Comparison of ENCODE assay signal across 12 mouse cellular contexts in the genomic region with DNA sequence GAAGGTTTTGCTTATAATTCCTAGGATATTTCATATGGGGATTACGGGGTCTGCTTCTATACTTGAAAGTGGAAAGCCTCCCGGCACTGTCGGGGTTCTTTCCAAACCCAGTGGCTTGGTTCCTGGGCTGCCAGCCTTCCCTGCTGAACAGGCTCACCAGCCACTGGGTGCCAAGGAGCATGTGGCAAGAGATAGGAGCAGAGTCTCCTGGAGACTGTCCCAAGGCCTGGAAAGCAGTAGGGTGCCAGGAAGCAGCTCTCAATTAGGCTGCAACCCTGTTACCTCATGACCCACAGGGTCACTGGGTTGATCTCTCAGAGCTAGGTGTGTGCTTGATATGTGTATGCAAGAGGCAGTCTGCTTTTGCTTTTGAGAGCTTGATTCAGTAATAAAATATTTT. TPM values are rescaled to one million over a fixed set of nuclear protein-coding genes. Genes with fewer than 3 reads are reported as not detected.
DNase-seq lines count a peak whose midpoint lies in the region; ATAC-seq lines count a peak whose summit lies in the region.
"Had no signal": no experiment of that assay in that cellular context is flagged by ENCODE, and none has a peak within 500 bp of the region (broad histone marks: within the 10 kb centered on the region; RNA-seq: fewer than 3 reads in every experiment).

No protein-coding gene starts in this region.

- DNase-seq in embryonic facial prominence, embryonic 10.5 days (ENCODE audit: low spot score), result no peak
- DNase-seq in kidney, adult 9 months, result peak; percentile 31
- no peak for DNase-seq in kidney, postnatal 10 days
- peak; percentile 84 for DNase-seq in adrenal gland, adult 8-10 months
- peak; percentile 39 for DNase-seq in gastrocnemius, postnatal 10 days
- DNase-seq in frontal cortex, adult 2 months (ENCODE audit: extremely low spot score in 1 of 2, low spot score in 1 of 2), result no peak
- DNase-seq: kidney, adult 18-20 months; lung, embryonic 14.5 days had no signal

- H3K9ac ChIP-seq in embryonic facial prominence, embryonic 13.5 days, result no peak overlapping the region
- H3K9ac ChIP-seq: lung, embryonic 14.5 days had no signal

- H3K4me3 ChIP-seq in embryonic facial prominence, embryonic 13.5 days, result no peak overlapping the region
- H3K4me3 ChIP-seq in embryonic facial prominence, embryonic 10.5 days, result no peak overlapping the region
- H3K4me3 ChIP-seq: hindbrain, embryonic 10.5 days had no signal

- ATAC-seq in embryonic facial prominence, embryonic 13.5 days (ENCODE audit: insufficient number of reproducible peaks, insufficient read depth, low FRiP score, low TSS enrichment, low read depth), result no peak
- no peak for ATAC-seq in erythroblast, adult 5-6 weeks (replicated peaks; ENCODE audit: low FRiP score, poor library complexity, severe bottlenecking)
- ATAC-seq: Patski had no signal

- WGBS in embryonic facial prominence, embryonic 13.5 days, result 78% methylated on average over 3 of the region's 3 CpGs
- WGBS in embryonic facial prominence, embryonic 10.5 days, result 85% methylated on average over 3 of the region's 3 CpGs

- H3K27me3 ChIP-seq in embryonic facial prominence, embryonic 13.5 days, result no peaks in the 10 kb centered on the region
- peaks cover 13% of the 10 kb centered on the region for H3K27me3 ChIP-seq in embryonic facial prominence, embryonic 10.5 days (replicated peaks; ENCODE audit: low read depth, poor library complexity, severe bottlenecking)
- H3K27me3 ChIP-seq: Patski had no signal

- no peaks in the 10 kb centered on the region for H3K9me3 ChIP-seq in embryonic facial prominence, embryonic 13.5 days
- no peaks in the 10 kb centered on the region for H3K9me3 ChIP-seq in embryonic facial prominence, embryonic 10.5 days
- H3K9me3 ChIP-seq: hindbrain, embryonic 10.5 days had no signal

- H3K36me3 ChIP-seq in embryonic facial prominence, embryonic 13.5 days, result no peaks in the 10 kb centered on the region
- no peaks in the 10 kb centered on the region for H3K36me3 ChIP-seq in embryonic facial prominence, embryonic 10.5 days (replicated peaks)
- H3K36me3 ChIP-seq: hindbrain, embryonic 10.5 days had no signal

- H3K27ac ChIP-seq in embryonic facial prominence, embryonic 13.5 days, result 0 out of 2 replicates have a peak overlapping the region, but pooled peaks have one; percentile 8
- H3K27ac ChIP-seq in embryonic facial prominence, embryonic 10.5 days (replicated peaks), result no peak overlapping the region
- H3K27ac ChIP-seq: hindbrain, embryonic 10.5 days had no signal

- H3K4me1 ChIP-seq in embryonic facial prominence, embryonic 13.5 days, result peaks cover 32% of the 10 kb centered on the region
- H3K4me1 ChIP-seq in embryonic facial prominence, embryonic 10.5 days, result peaks cover 25% of the 10 kb centered on the region

- H3K4me2 ChIP-seq in embryonic facial prominence, embryonic 13.5 days, result no peak overlapping the region

RNA-seq across cellular contexts. Expression of a gene that starts 1.3 kb away (rescaled TPM):
- 147 and 185 TPM in 2 replicates for polyA plus RNA-seq in embryonic facial prominence, embryonic 13.5 days (2015; fragmentation: Nextera tagmentation; extraction: Ambion mirVana)
- 135 TPM in 2 replicates for polyA plus RNA-seq in embryonic facial prominence, embryonic 10.5 days (2016; fragmentation: Nextera tagmentation; extraction: Ambion mirVana)
- total RNA-seq in adrenal gland, adult 8-10 months (2022), result 100 to 1,000 TPM; 160 to 216 (median 189) TPM
- 100 to 1,000 TPM; 192 to 216 TPM for total RNA-seq in gastrocnemius, postnatal 10 days (2021)
- polyA plus RNA-seq in frontal cortex, adult 2 months (2012; rRNA removed), result 124 and 144 TPM in 2 replicates
- 38.9 and 51.9 TPM in 2 replicates for total RNA-seq in erythroblast, adult 5-6 weeks (2015; ENCODE audit: low replicate concordance)
- 43.5 and 60.1 TPM in 2 replicates for total RNA-seq in erythroblast, adult 5-6 weeks (2017; ENCODE audit: low replicate concordance)

RNA-seq across cellular contexts. Expression of a gene that starts 28.1 kb away (rescaled TPM):
- 120 and 133 TPM in 2 replicates for polyA plus RNA-seq in embryonic facial prominence, embryonic 13.5 days (2015; fragmentation: Nextera tagmentation; extraction: Ambion mirVana)
- polyA plus RNA-seq in embryonic facial prominence, embryonic 10.5 days (2016; fragmentation: Nextera tagmentation; extraction: Ambion mirVana), result 116 and 122 TPM in 2 replicates
- total RNA-seq in adrenal gland, adult 8-10 months (2022), result 10 to 100 TPM; 62.7 to 88.9 (median 78.0) TPM
- total RNA-seq in gastrocnemius, postnatal 10 days (2021), result 10 to 100 TPM; 42.7 to 43.8 TPM
- polyA plus RNA-seq in frontal cortex, adult 2 months (2012; rRNA removed), result 78.3 and 78.6 TPM in 2 replicates
- 20.8 and 23.0 TPM in 2 replicates for total RNA-seq in erythroblast, adult 5-6 weeks (2015; ENCODE audit: low replicate concordance)
- 31.4 and 40.6 TPM in 2 replicates for total RNA-seq in erythroblast, adult 5-6 weeks (2017; ENCODE audit: low replicate concordance)

Comparison
In these comparisons a context has a peak if more than half of its experiments do, and no peak if none do; other contexts are left out.
1. DNase-seq: peak in kidney, adult 9 months (single experiment), adrenal gland, adult 8-10 months (single experiment) and gastrocnemius, postnatal 10 days (single experiment); none in embryonic facial prominence, embryonic 10.5 days (single experiment), kidney, postnatal 10 days (single experiment) and frontal cortex, adult 2 months (0 of 2).